Comparison of ENCODE assay signal across 9 mouse cellular contexts in the genomic region with DNA sequence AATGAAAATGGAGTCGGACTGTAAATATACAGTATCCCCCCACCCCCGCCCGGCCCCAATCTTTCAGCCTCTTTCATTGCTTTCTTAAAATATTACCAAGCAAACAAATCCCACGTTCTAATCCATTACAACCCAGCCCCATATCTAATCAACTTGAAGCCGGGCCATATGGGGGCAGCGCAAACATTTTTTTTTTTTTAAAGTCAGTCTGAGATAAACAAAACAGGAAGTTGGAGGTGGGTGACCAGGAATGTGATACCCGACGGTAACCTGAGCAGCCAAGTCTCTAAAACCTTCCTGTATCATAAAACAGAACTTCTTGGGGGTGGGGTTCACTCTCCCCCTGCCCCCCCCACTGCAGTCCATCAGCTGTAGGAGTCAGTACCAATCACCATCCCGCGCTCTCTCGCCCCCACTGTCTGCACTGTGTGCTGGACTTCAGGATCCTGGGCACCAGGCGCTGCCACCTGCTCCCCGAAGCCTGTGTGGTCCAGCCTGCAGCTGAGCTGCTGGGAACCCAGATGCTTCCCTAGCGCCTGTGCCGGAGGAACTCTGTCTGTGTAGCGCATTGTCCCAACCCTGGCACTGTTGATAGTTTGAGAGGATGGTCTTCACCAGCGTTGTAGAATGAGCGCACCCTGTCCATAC. TPM values are rescaled to one million over a fixed set of nuclear protein-coding genes. Genes with fewer than 3 reads are reported as not detected.
DNase-seq lines count a peak whose midpoint lies in the region; ATAC-seq and TF ChIP-seq lines count a peak whose summit lies in the region.
"Had no signal": no experiment of that assay in that cellular context is flagged by ENCODE, and none has a peak within 500 bp of the region (broad histone marks: within the 10 kb centered on the region; RNA-seq: fewer than 3 reads in every experiment).

No protein-coding gene starts in this region.

- ATAC-seq in heart, embryonic 15.5 days (replicated peaks; ENCODE audit: insufficient number of reproducible peaks, insufficient read depth, low FRiP score, low read depth), result no peak
- ATAC-seq in forebrain, postnatal 0 days, result peak; percentile 45
- ATAC-seq in midbrain, embryonic 15.5 days (replicated peaks), result peak; percentile 37; the same call in 1 of the 2 replicates

- no peaks in the 10 kb centered on the region for H3K79me2 ChIP-seq in heart, adult 2 months (replicated peaks; ENCODE audit: control insufficient read depth, insufficient read depth, low read length)

- peak overlapping the region; percentile 30 for H3K4me2 ChIP-seq in heart, embryonic 15.5 days
- peak overlapping the region; percentile 24 for H3K4me2 ChIP-seq in forebrain, postnatal 0 days (ENCODE audit: low read depth)
- peak overlapping the region; percentile 44 for H3K4me2 ChIP-seq in midbrain, embryonic 15.5 days

- no peak overlapping the region for H3K9ac ChIP-seq in heart, embryonic 15.5 days
- no peak overlapping the region for H3K9ac ChIP-seq in heart, adult 2 months (ENCODE audit: low read depth, low read length)
- no peak overlapping the region for H3K9ac ChIP-seq in forebrain, postnatal 0 days
- H3K9ac ChIP-seq in midbrain, embryonic 15.5 days, result no peak overlapping the region

- TF ChIP-seq EP300 in heart, adult 2 months (IDR thresholded peaks at IDR 0.05; ENCODE audit: insufficient read depth, low read depth, low read length), result no peak

- no peak overlapping the region for H3K27ac ChIP-seq in heart, embryonic 15.5 days
- H3K27ac ChIP-seq in heart, adult 2 months, result no peak overlapping the region
- H3K27ac ChIP-seq in forebrain, postnatal 0 days (ENCODE audit: low read depth, low read length), result no peak overlapping the region
- H3K27ac ChIP-seq in midbrain, embryonic 15.5 days, result no peak overlapping the region

- H3K36me3 ChIP-seq in heart, embryonic 15.5 days, result no peaks in the 10 kb centered on the region
- no peaks in the 10 kb centered on the region for H3K36me3 ChIP-seq in heart, adult 2 months (ENCODE audit: control insufficient read depth, insufficient read depth, low read length)
- H3K36me3 ChIP-seq in forebrain, postnatal 0 days (ENCODE audit: insufficient read depth), result no peaks in the 10 kb centered on the region
- H3K36me3 ChIP-seq in midbrain, embryonic 15.5 days (replicated peaks), result no peaks in the 10 kb centered on the region

- DNase-seq in heart, adult 2 months, result no peak
- DNase-seq in brain, embryonic 14.5 days (ENCODE audit: low read depth), result peak; percentile 62
- DNase-seq in forebrain, postnatal 0 days, result peak; percentile 13
- DNase-seq in adrenal gland, adult 2 months, result no peak
- DNase-seq in adrenal gland, adult 8-10 months, result no peak
- DNase-seq in ovary, adult 18-20 months (ENCODE audit: low spot score), result no peak
- DNase-seq: lung, postnatal 14 days had no signal

- TF ChIP-seq CTCF in heart, adult 2 months (IDR thresholded peaks at IDR 0.05), result no peak
- no peak for TF ChIP-seq CTCF in brain, embryonic 14.5 days (IDR thresholded peaks at IDR 0.05; ENCODE audit: borderline replicate concordance, extremely low read depth, insufficient read depth, insufficient read length)
- TF ChIP-seq CTCF in forebrain, postnatal 0 days (IDR thresholded peaks at IDR 0.05; ENCODE audit: low read depth), result no peak

- WGBS in heart, embryonic 15.5 days, result 40% methylated on average over 18 of the region's 18 CpGs
- 42% methylated on average over 18 of the region's 18 CpGs for WGBS in heart, adult 2 months
- WGBS in forebrain, postnatal 0 days, result 32% methylated on average over 18 of the region's 18 CpGs
- 31% methylated on average over 18 of the region's 18 CpGs for WGBS in midbrain, embryonic 15.5 days

- no peak for TF ChIP-seq POLR2A in heart, adult 2 months (IDR thresholded peaks at IDR 0.05; ENCODE audit: insufficient read depth, low read depth, low read length)
- no peak for TF ChIP-seq POLR2A in brain, embryonic 14.5 days (IDR thresholded peaks at IDR 0.05; ENCODE audit: borderline replicate concordance, extremely low read depth, insufficient read depth, insufficient read length, poor library complexity, severe bottlenecking)

- H3K27me3 ChIP-seq in heart, embryonic 15.5 days, result peaks cover 31% of the 10 kb centered on the region
- H3K27me3 ChIP-seq in heart, adult 2 months (ENCODE audit: control insufficient read depth, insufficient read depth, low read length), result peaks cover 4% of the 10 kb centered on the region; the same call in 1 of the 2 replicates
- H3K27me3 ChIP-seq in forebrain, postnatal 0 days (ENCODE audit: insufficient read depth, low read length), result no peaks in the 10 kb centered on the region
- H3K27me3 ChIP-seq in midbrain, embryonic 15.5 days (replicated peaks), result peaks cover 23% of the 10 kb centered on the region

- no peak overlapping the region for H3K4me3 ChIP-seq in heart, embryonic 15.5 days
- no peak overlapping the region for H3K4me3 ChIP-seq in heart, adult 2 months
- no peak overlapping the region for H3K4me3 ChIP-seq in forebrain, postnatal 0 days (ENCODE audit: low read depth, low read length)
- H3K4me3 ChIP-seq in midbrain, embryonic 15.5 days, result peak overlapping the region; percentile 16; the same call in 1 of the 2 replicates

- H3K4me1 ChIP-seq in heart, embryonic 15.5 days (replicated peaks), result peaks cover 9% of the 10 kb centered on the region; the same call in 1 of the 2 replicates
- no peaks in the 10 kb centered on the region for H3K4me1 ChIP-seq in heart, adult 2 months (ENCODE audit: control insufficient read depth, insufficient read depth, low read length)
- H3K4me1 ChIP-seq in forebrain, postnatal 0 days (ENCODE audit: insufficient read depth), result no peaks in the 10 kb centered on the region
- peaks cover 7% of the 10 kb centered on the region for H3K4me1 ChIP-seq in midbrain, embryonic 15.5 days

- H3K9me3 ChIP-seq in heart, embryonic 15.5 days (replicated peaks), result no peaks in the 10 kb centered on the region
- no peaks in the 10 kb centered on the region for H3K9me3 ChIP-seq in forebrain, postnatal 0 days (ENCODE audit: low read length)
- no peaks in the 10 kb centered on the region for H3K9me3 ChIP-seq in midbrain, embryonic 15.5 days

- intact Hi-C loops in heart, adult 2 months (cut with DNase I), result no loop called here

RNA-seq across cellular contexts. Expression of a gene that starts 32.6 kb away (rescaled TPM):
- not detected in 2 replicates for polyA plus RNA-seq in heart, embryonic 15.5 days (2015; fragmentation: Nextera tagmentation; extraction: Ambion mirVana)
- not detected for total RNA-seq in heart, adult 2 months (2021)
- not detected in 2 replicates for polyA plus RNA-seq in heart, adult 2 months (2012; rRNA removed)
- 0.19 TPM in 1 of 2 replicates, not detected in the other for polyA plus RNA-seq in brain, embryonic 14.5 days (2012; rRNA removed)
- 0.23 TPM in 1 of 2 replicates, not detected in the other for total RNA-seq in forebrain, postnatal 0 days (2014; rRNA removed)
- not detected in 2 replicates for polyA plus RNA-seq in forebrain, postnatal 0 days (2015; fragmentation: Nextera tagmentation; extraction: Ambion mirVana)
- polyA plus RNA-seq in midbrain, embryonic 15.5 days (2015; fragmentation: Nextera tagmentation; extraction: Ambion mirVana), result not detected in 2 replicates
- not detected for total RNA-seq in adrenal gland, adult 2 months (2021)
- polyA plus RNA-seq in adrenal gland, adult 2 months (2012; rRNA removed), result 0.08 TPM in 1 of 2 replicates, not detected in the other
- total RNA-seq in adrenal gland, adult 8-10 months (2022), result not detected

RNA-seq across cellular contexts. Expression of a gene that starts 43.5 kb away (rescaled TPM):
- polyA plus RNA-seq in heart, embryonic 15.5 days (2015; fragmentation: Nextera tagmentation; extraction: Ambion mirVana), result 0.05 and 0.67 TPM in 2 replicates
- not detected for total RNA-seq in heart, adult 2 months (2021)
- 0.12 TPM in 1 of 2 replicates, not detected in the other for polyA plus RNA-seq in heart, adult 2 months (2012; rRNA removed)
- 0.74 and 0.81 TPM in 2 replicates for polyA plus RNA-seq in brain, embryonic 14.5 days (2012; rRNA removed)
- 0.08 and 0.29 TPM in 2 replicates for total RNA-seq in forebrain, postnatal 0 days (2014; rRNA removed)
- polyA plus RNA-seq in forebrain, postnatal 0 days (2015; fragmentation: Nextera tagmentation; extraction: Ambion mirVana), result 0.04 and 0.27 TPM in 2 replicates
- 0.06 and 0.25 TPM in 2 replicates for polyA plus RNA-seq in midbrain, embryonic 15.5 days (2015; fragmentation: Nextera tagmentation; extraction: Ambion mirVana)
- total RNA-seq in adrenal gland, adult 2 months (2021), result not detected
- not detected in 2 replicates for polyA plus RNA-seq in adrenal gland, adult 2 months (2012; rRNA removed)
- total RNA-seq in adrenal gland, adult 8-10 months (2022), result not detected

Comparison
In these comparisons a context has a peak if more than half of its experiments do, and no peak if none do; other contexts are left out.
1. DNase-seq: peak in brain, embryonic 14.5 days (single experiment) and forebrain, postnatal 0 days (single experiment); none in heart, adult 2 months (0 of 2), adrenal gland, adult 2 months (single experiment), adrenal gland, adult 8-10 months (single experiment) and ovary, adult 18-20 months (single experiment).
2. Peak in every context shown above with its lines, with median percentiles within 50 percentile points of each other: H3K4me2 ChIP-seq.